Mouse (Mus musculus): ENCODE data around the gene Nt5c3. TPM values are rescaled to one million over a fixed set of nuclear protein-coding genes. Genes with fewer than 3 reads are reported as not detected.

Nt5c3 gene
- 90.0 TPM for polyA plus RNA-seq (2017; shearing (Covaris generic))

DNA sequence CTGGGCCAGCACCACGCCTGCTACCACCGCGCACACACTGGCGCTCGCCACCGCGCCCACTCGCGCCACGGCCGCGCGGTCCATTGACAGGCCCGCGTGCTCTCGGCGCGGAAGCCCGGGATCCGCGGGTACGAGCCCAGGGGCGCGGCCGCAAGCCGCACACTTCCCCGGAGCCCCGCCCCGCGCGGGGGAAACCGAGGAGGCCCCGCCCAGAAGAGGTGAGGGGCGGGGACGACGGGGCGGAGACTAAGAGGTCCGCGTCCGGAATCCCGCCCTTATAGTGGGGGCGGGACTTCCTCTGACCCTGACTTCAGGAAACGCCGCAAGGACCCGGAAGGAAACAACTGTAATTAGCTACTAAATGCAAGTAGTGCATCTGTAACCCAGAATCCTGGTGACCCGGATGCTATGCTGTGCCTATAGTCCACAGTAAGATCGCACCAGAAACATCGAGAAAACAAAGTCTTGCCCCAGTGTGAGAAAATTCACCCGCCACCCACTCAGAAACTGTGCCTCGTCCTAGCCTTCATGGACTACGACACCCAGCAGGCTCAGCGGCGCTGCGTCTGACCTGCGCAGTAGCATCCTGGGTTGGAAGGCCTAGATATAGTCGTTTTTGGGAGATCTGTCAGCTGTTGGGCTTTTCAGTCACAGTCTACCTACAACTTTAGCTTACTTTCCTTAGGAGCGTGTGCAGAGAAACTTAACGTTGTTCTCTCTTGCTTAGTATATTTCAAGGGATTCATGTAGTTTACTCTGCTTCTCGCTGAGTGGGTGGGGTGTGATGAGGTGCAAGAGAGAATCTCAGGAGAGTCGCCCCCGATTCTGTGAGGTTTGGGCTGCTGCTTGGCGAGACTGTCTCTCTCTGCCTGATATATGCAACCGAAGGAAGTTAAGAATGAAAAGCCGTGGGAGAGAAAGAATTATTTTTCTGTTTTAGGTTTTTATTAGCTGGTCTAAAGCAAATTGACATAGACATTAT lies at the start of gene Nt5c3, which contains the start of gene Vmn1r4:
Gene Nt5c3, minus strand, starts transcription at position 207 of the 982 bp plus-strand sequence.
Gene Vmn1r4, plus strand, starts transcription at position 290 of the 982 bp plus-strand sequence.

DNA sequence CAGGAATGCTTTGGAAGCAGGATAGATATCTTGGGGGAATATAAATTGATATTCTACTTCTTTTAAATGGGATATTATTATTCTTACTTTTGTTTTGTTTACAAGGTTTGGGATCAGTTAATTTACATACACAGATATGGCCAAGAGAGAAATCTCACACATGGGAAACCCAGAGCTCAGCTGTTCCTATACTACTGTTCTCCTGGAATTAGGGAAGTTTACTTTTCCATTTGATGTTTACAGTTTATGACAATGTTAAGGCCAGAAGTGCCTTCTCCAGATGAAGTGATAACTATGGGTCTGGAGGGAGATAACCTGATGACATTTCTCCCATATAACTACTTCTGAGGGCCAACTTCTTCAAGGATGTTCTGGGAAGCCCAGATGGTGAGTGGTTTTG lies 46.2 kb upstream of the Nt5c3 start, which contains the start of gene Vmn1r5:
Gene Vmn1r5, plus strand, starts transcription at position 301 of the 400 bp plus-strand sequence.

Other genes starting within 250 kb of the Nt5c3 start
- 93.5 TPM for gene Lsm5, start 219.2 kb downstream of the Nt5c3 start, polyA plus RNA-seq (2017; shearing (Covaris generic))
- gene Avl9, start 209.0 kb downstream of the Nt5c3 start, polyA plus RNA-seq (2017; shearing (Covaris generic)) = 127 TPM
- gene Kbtbd2, start 126.1 kb downstream of the Nt5c3 start, polyA plus RNA-seq (2017; shearing (Covaris generic)) = 158 TPM
- gene Fkbp9, start 91.9 kb downstream of the Nt5c3 start, polyA plus RNA-seq (2017; shearing (Covaris generic)) = not detected
- gene Vmn1r4, start 83 bp upstream of the Nt5c3 start, polyA plus RNA-seq (2017; shearing (Covaris generic)) = not detected
- gene Vmn1r5, start 46.3 kb upstream of the Nt5c3 start, polyA plus RNA-seq (2017; shearing (Covaris generic)) = not detected
- gene Vmn1r6, start 73.3 kb upstream of the Nt5c3 start, polyA plus RNA-seq (2017; shearing (Covaris generic)) = not detected
- gene Vmn1r7, start 101.4 kb upstream of the Nt5c3 start, polyA plus RNA-seq (2017; shearing (Covaris generic)) = not detected
- gene Vmn1r8, start 108.4 kb upstream of the Nt5c3 start, polyA plus RNA-seq (2017; shearing (Covaris generic)) = not detected
- not detected for gene Vmn1r9, start 142.9 kb upstream of the Nt5c3 start, polyA plus RNA-seq (2017; shearing (Covaris generic))
- not detected for gene Vmn1r10, start 185.5 kb upstream of the Nt5c3 start, polyA plus RNA-seq (2017; shearing (Covaris generic))
- gene Vmn1r11, start 209.5 kb upstream of the Nt5c3 start, polyA plus RNA-seq (2017; shearing (Covaris generic)) = not detected
- gene Vmn1r12, start 233.0 kb upstream of the Nt5c3 start, polyA plus RNA-seq (2017; shearing (Covaris generic)) = 0.07 TPM

All from naive thymus-derived CD4-positive, alpha-beta T cell, adult 5 months (primary cell).